ENCODE assay signal across 23 mouse cellular contexts in the genomic region with DNA sequence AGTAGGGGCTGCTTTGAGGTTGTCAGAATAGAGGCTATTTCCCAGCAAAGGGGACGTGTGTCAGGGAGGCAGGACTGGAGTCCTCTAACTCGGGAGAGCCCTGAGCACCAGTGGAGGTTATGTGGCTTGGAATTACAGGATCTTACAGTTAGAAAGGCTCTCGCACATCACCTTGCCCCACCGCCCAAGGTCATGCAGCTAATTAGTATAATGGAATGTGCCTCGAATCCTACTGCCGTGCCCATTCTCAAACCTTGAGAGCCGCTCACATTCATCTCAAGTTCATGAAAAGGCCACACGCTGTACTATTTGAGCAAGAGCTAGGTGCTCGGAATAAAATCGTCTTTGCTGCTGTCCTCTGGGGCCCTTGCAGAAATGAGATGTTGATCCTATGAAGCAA. TPM values are rescaled to one million over a fixed set of nuclear protein-coding genes. Genes with fewer than 3 reads are reported as not detected.
DNase-seq lines count a peak whose midpoint lies in the region; ATAC-seq lines count a peak whose summit lies in the region.
"Had no signal": no experiment of that assay in that cellular context is flagged by ENCODE, and none has a peak within 500 bp of the region (broad histone marks: within the 10 kb centered on the region; RNA-seq: fewer than 3 reads in every experiment).

No protein-coding gene starts in this region.

- H3K4me1 ChIP-seq in heart, embryonic 14.5 days (ENCODE audit: control insufficient read depth in 2 of 2, insufficient read depth in 2 of 2, low read length in 2 of 2) = peaks cover 9 to 12% of the 10 kb centered on the region in 2 experiments
- H3K4me1 ChIP-seq: hindbrain, embryonic 10.5 days; liver, embryonic 12.5 days; midbrain, embryonic 12.5 days had no signal

- H3K9ac ChIP-seq in heart, embryonic 14.5 days (ENCODE audit: low read length) = no peak overlapping the region; the same call in 1 of the 2 replicates
- H3K9ac ChIP-seq: limb, embryonic 12.5 days; liver, embryonic 12.5 days; midbrain, embryonic 12.5 days had no signal

- H3K9me3 ChIP-seq in heart, embryonic 14.5 days (ENCODE audit: control insufficient read depth, low read length) = no peaks in the 10 kb centered on the region
- H3K9me3 ChIP-seq: G1E; hindbrain, embryonic 10.5 days; limb, embryonic 12.5 days; liver, embryonic 12.5 days; midbrain, embryonic 12.5 days had no signal

- H3K27ac ChIP-seq in heart, embryonic 14.5 days (replicated peaks in 1 of 2; ENCODE audit: control insufficient read depth in 1 of 2, insufficient read depth in 1 of 2, low read depth in 2 of 2, low read length in 2 of 2) = peak overlapping the region; percentile 8 to 16; a peak in 1 of 4 replicates
- H3K27ac ChIP-seq: hindbrain, embryonic 10.5 days; hindbrain, postnatal 0 days; liver, embryonic 12.5 days; midbrain, embryonic 12.5 days; stomach, postnatal 0 days had no signal

- H3K4me2 ChIP-seq in heart, embryonic 14.5 days (ENCODE audit: low read length) = 0 out of 2 replicates have a peak overlapping the region, but pooled peaks have one; percentile 6
- H3K4me2 ChIP-seq: limb, embryonic 12.5 days; liver, embryonic 12.5 days; midbrain, embryonic 12.5 days had no signal

- ATAC-seq in heart, embryonic 14.5 days (ENCODE audit: insufficient number of reproducible peaks, insufficient read depth, low FRiP score, low read depth) = no peak
- ATAC-seq: forebrain, embryonic 14.5 days; hindbrain, postnatal 0 days; intestine, postnatal 0 days; liver, embryonic 12.5 days had no signal

- DNase-seq in heart, adult 9 months (ENCODE audit: low spot score in 2 of 2) = no peak
- peak; percentile 21 for DNase-seq in lung, postnatal 36 days
- no peak for DNase-seq in lung, postnatal 14 days
- peak; percentile 43 for DNase-seq in kidney, postnatal 10 days
- no peak for DNase-seq in layer of hippocampus, adult 9-10 months (ENCODE audit: low spot score)
- DNase-seq in cerebellum, adult 9-10 months = no peak
- DNase-seq in MN1 (ENCODE audit: low spot score) = no peak
- DNase-seq: adrenal gland, postnatal 14 days; cerebellum, adult 2 months; cerebellum, postnatal 36 days; embryo, embryonic 11 days; thymus, adult 2 months; thymus, postnatal 4 days had no signal

- H3K27me3 ChIP-seq in heart, embryonic 14.5 days (ENCODE audit: control insufficient read depth, insufficient read depth, low read length) = no peaks in the 10 kb centered on the region
- H3K27me3 ChIP-seq: limb, embryonic 12.5 days; liver, embryonic 12.5 days; midbrain, embryonic 12.5 days had no signal

- 41% methylated on average over 10 of the region's 10 CpGs for WGBS in heart, embryonic 14.5 days

- H3K4me3 ChIP-seq in heart, embryonic 14.5 days (ENCODE audit: control insufficient read depth in 1 of 2, insufficient read depth in 1 of 2, low read depth in 1 of 2, low read length in 2 of 2) = no peak overlapping the region
- H3K4me3 ChIP-seq: hindbrain, embryonic 10.5 days; limb, embryonic 12.5 days; liver, embryonic 12.5 days; midbrain, embryonic 12.5 days had no signal

- peaks cover 4% of the 10 kb centered on the region; the same call in 1 of the 2 replicates for H3K36me3 ChIP-seq in heart, embryonic 14.5 days (ENCODE audit: control insufficient read depth, insufficient read depth, low read length)
- H3K36me3 ChIP-seq: G1E; hindbrain, embryonic 10.5 days; limb, embryonic 12.5 days; liver, embryonic 12.5 days; midbrain, embryonic 12.5 days had no signal

RNA-seq across cellular contexts. Expression of a gene that starts 47.4 kb away (rescaled TPM):
- 142 and 149 TPM in 2 replicates for polyA plus RNA-seq in heart, embryonic 14.5 days (2014; fragmentation: Nextera tagmentation; extraction: Ambion mirVana)

RNA-seq across cellular contexts. Expression of a gene that starts 50.9 kb away (rescaled TPM):
- 14.7 and 15.1 TPM in 2 replicates for polyA plus RNA-seq in heart, embryonic 14.5 days (2014; fragmentation: Nextera tagmentation; extraction: Ambion mirVana)

Comparison
In these comparisons a context has a peak if more than half of its experiments do, and no peak if none do; other contexts are left out.
1. DNase-seq: peak in lung, postnatal 36 days (single experiment) and kidney, postnatal 10 days (single experiment); none in heart, adult 9 months (0 of 2), lung, postnatal 14 days (single experiment), layer of hippocampus, adult 9-10 months (single experiment), cerebellum, adult 9-10 months (single experiment) and MN1 (single experiment).